Mouse (Mus musculus) lung, adult 2 months (tissue): ENCODE measurements around the gene Slc5a12. TPM values are rescaled to one million over a fixed set of nuclear protein-coding genes. Genes with fewer than 3 reads are reported as not detected.

Experiments used
- DNase-seq: peaks from one replicate; pipeline ENCODE4 v3.0.0; 2022
- H3K4me1 ChIP-seq: fragments of 200-500 bp; 2 replicates; pipeline ENCODE4 v1.6.1; 2011; ENCODE audit warnings: low read length; ENCODE audit not compliant: control insufficient read depth, insufficient read depth
- H3K4me3 ChIP-seq: fragments of 200-500 bp; replicated peaks from 2 replicates; pipeline ENCODE3; 2011; ENCODE audit warnings: low read depth, mild to moderate bottlenecking, control low read depth, low read length; ENCODE audit errors: extremely low read depth
- CTCF ChIP-seq: fragments of 200-500 bp; IDR thresholded peaks from 2 replicates; pipeline ENCODE4 v1.5.1; 2011; ENCODE audit warnings: mild to moderate bottlenecking, low read length, control low read depth; ENCODE audit not compliant: insufficient read depth
- POLR2A ChIP-seq: fragments of 200-500 bp; IDR thresholded peaks from 2 replicates; pipeline ENCODE4 v1.6.1; 2011; ENCODE audit warnings: low read depth, mild to moderate bottlenecking, control low read depth, low read length, borderline replicate concordance; ENCODE audit errors: extremely low read depth
- WGBS: fragments of 180-500 bp; shearing (Covaris S2); methylation state at CpG from one replicate; pipeline ENCODE4 v1.1.7; 2018; 5-methylcytosine and 5-hydroxymethylcytosine counted together
- polyA plus RNA-seq: library from polyadenylated mRNA; depleted of rRNA; stranded (reverse); fragments of >200 nt; gene quantifications from 2 replicates; pipeline ENCODE4 v1.2.3, GENCODE M21; 2012; rRNA removed

Slc5a12 gene
- polyA plus RNA-seq, 1 experiment, result 2.5 TPM

GRCm38 (mm10) chr2:110671071-110671624 is 74.0 kb downstream of the Slc5a12 start:
- TF ChIP-seq POLR2A (no peak), CTCF (no peak)
- WGBS, result 78% methylated on average over 2 of the region's 2 CpGs
- no peak for DNase-seq
- H3K4me1 ChIP-seq, result no peaks in the 10 kb centered on the region
- H3K4me3 ChIP-seq, result no peak overlapping the region

Other genes with a start within 250 kb of the Slc5a12 start
- gene Fibin, start 234.1 kb upstream of the Slc5a12 start, polyA plus RNA-seq, result 18.0 and 19.3 TPM in 2 replicates
- 0.88 TPM in 1 of 2 replicates, not detected in the other for gene Muc15, start 124.0 kb downstream of the Slc5a12 start, polyA plus RNA-seq